Mouse (Mus musculus): ENCODE results near the gene Rai1. TPM values are rescaled to one million over a fixed set of nuclear protein-coding genes. Genes with fewer than 3 reads are reported as not detected.

Gene Rai1
- polyA plus RNA-seq (2015; fragmentation: Nextera tagmentation; extraction: Ambion mirVana) = 22.8 and 33.3 TPM in 2 replicates

DNA sequence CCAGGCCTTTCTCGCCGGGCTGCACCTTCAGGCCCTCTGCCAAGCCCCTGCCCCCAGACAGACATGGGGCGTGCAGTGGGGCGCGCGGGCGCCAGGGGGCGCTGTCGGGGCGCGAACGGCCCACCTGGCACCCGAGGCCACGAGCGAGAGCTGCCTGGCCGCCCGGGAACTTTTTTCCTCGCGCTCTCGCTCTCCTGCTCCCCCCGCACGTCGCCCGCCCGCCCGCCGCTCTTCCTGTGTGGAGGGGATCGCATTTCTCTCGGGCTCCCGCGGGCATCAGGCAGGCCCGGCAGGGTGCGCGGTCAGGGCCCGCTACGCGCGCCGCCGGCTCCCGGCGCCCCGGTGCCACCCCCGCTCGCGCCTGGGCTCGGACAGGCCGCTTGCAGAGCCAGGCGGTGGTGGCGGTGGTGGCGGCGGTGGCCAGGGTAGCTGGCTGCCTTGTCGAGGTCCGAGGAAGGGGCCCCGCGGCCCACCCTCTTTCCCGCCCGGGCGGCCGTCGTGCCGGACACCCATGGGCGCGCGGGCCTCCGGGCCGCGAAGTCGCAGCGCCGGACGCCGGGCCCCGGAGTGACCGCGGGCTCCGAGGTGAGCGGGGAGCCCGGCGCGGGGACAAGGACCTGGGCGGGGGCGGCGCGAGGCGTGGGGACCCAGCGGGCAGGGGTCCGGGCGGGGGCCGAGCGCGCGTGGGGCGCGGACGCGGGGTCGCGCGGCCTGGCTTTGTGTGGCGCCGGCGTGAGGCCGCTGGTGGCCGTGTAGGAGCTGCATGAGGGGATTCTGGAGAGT, at the start of gene Rai1:
Gene Rai1 (plus strand): TSS at position 204 of the 783 bp plus-strand sequence.

DNA sequence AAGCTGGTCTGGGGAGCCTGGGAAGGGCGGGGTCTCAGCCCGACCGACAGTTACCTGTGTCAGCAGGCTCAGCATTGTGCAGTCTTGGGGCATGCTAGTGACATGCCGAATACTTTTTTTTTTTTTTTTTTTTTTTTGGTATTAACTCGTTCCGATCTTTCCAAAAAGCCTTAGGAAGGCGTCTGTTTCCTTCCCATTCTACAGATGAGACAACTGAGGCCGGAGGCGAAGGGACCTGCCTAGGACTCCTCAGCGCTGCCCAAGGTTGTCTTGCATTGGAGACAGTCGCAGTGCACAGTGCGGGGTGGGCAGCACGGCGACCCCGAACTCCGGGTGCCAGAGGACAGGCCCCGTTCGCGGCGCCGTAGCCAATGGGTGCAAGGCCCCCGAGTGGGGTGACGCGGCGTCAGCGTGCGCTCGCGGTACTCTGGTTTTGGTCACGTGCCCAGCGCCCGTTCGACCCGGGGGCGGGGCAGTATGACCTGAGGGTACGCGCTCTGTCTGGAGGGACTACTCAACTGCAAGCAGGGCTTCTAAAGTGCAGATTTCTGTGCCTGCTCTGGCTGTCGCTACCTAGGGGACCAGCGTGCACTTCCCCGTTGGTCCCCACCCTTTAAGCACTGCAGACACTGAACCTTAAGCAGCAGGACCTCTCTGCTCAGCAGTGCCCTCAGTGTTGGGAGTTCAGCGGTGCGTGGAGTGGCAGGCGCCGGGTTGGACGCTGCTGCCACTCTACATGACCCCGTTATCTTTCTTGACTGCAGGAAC, 117.8 kb downstream of the Rai1 start, which contains the start of gene Srebf1:
Gene Srebf1 (minus strand): TSS at position 113 of the 768 bp plus-strand sequence.

Small RNA genes lying within 50 kb of the gene (microRNA-seq; reads per million reads assigned to microRNA genes)
- gene Mir6921 (not detected), gene Mir6922 (not detected)

Other genes with a start within 250 kb of the Rai1 start
- 42.9 and 44.7 TPM in 2 replicates for gene Med9, start 156.8 kb upstream of the Rai1 start, polyA plus RNA-seq (2015; fragmentation: Nextera tagmentation; extraction: Ambion mirVana)
- gene Rasd1, start 140.1 kb upstream of the Rai1 start, polyA plus RNA-seq (2015; fragmentation: Nextera tagmentation; extraction: Ambion mirVana) = 1.6 and 1.9 TPM in 2 replicates
- gene Pemt, start 58.5 kb upstream of the Rai1 start, polyA plus RNA-seq (2015; fragmentation: Nextera tagmentation; extraction: Ambion mirVana) = 12.2 and 13.7 TPM in 2 replicates
- 57.3 and 64.9 TPM in 2 replicates for gene Srebf1, start 117.6 kb downstream of the Rai1 start, polyA plus RNA-seq (2015; fragmentation: Nextera tagmentation; extraction: Ambion mirVana)
- 44.2 and 58.1 TPM in 2 replicates for gene Tom1l2, start 247.9 kb downstream of the Rai1 start, polyA plus RNA-seq (2015; fragmentation: Nextera tagmentation; extraction: Ambion mirVana)
- gene Drc3, start 248.3 kb downstream of the Rai1 start, polyA plus RNA-seq (2015; fragmentation: Nextera tagmentation; extraction: Ambion mirVana) = 6.5 and 6.6 TPM in 2 replicates

All from neural tube, postnatal 0 days (tissue).